Mouse (Mus musculus) lung, adult 18-20 months (tissue): Measurements from ENCODE around the gene Arhgap8.

Source experiments
- DNase-seq, 2 experiments: peaks; one replicate each; pipeline ENCODE4 v3.0.0; 2022; ENCODE audit warnings: mixed read lengths in 2 of 2

Arhgap8 gene

GRCm38 (mm10) chr15:84811126-84811525 lies 91.3 kb downstream of the Arhgap8 start:
- no peak for DNase-seq

- DNase-seq: no peak
Observed at GRCm38 (mm10) chr15:84812831-84813357, 93.0 kb downstream of the Arhgap8 start.

- no peak for DNase-seq
Observed at GRCm38 (mm10) chr15:84815171-84815570, 95.3 kb downstream of the Arhgap8 start.

GRCm38 (mm10) chr15:84817589-84817988 lies 97.7 kb downstream of the Arhgap8 start:
- no peak for DNase-seq

- no peak for DNase-seq
Observed at GRCm38 (mm10) chr15:84818284-84818683, 98.4 kb downstream of the Arhgap8 start.

GRCm38 (mm10) chr15:84820811-84821210 lies 101.0 kb downstream of the Arhgap8 start:
- DNase-seq: no peak
